Mouse (Mus musculus) adrenal gland, postnatal 4 days (tissue): ENCODE results near the gene Arhgef7. TPM values are rescaled to one million over a fixed set of nuclear protein-coding genes. Genes with fewer than 3 reads are reported as not detected.

Experiments
- DNase-seq, 2 experiments: peaks; one replicate each; pipeline ENCODE4 v3.0.0; 2021 to 2022; ENCODE audit warnings: low spot score in 2 of 2, mixed read lengths in 2 of 2
- total RNA-seq, 2 experiments: library from RNA; stranded (reverse); gene quantifications; 2 replicates each; pipeline ENCODE4 v1.2.3; 2021

Gene Arhgef7
- total RNA-seq, 2 experiments from 2014 or later = 72.8 to 74.1 TPM

GRCm38 (mm10) chr8:11794956-11795355, 67.4 kb downstream of the Arhgef7 start:
- DNase-seq = no peak

DNA sequence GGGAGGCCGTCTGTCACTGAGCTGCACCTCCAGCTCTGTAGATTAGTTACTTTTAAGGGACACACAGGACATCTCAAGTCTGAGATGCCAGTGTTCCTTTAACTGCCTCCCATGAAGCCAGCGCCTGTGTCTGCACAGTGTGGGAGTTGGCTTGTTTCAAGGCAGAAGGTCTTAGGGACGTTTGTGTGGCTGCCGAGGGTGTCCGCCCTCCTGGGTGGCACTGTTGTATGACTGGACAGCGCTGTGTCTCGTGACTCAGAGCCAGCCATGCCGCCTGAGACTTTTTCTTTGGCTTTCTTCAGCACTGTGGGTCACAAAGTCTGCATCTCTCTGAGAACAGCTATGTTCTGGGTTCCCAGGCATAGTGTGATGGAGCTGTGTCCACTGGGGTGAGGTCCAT, 69.6 kb downstream of the Arhgef7 start:
- DNase-seq = no peak

- DNase-seq = no peak
These were observed 70.4 kb downstream of the Arhgef7 start for GRCm38 (mm10) chr8:11797729-11798479.

- DNase-seq = no peak
These were observed 71.0 kb downstream of the Arhgef7 start for GRCm38 (mm10) chr8:11798480-11798867.

- no peak for DNase-seq
These were observed 71.6 kb downstream of the Arhgef7 start for GRCm38 (mm10) chr8:11799098-11799497.

DNA sequence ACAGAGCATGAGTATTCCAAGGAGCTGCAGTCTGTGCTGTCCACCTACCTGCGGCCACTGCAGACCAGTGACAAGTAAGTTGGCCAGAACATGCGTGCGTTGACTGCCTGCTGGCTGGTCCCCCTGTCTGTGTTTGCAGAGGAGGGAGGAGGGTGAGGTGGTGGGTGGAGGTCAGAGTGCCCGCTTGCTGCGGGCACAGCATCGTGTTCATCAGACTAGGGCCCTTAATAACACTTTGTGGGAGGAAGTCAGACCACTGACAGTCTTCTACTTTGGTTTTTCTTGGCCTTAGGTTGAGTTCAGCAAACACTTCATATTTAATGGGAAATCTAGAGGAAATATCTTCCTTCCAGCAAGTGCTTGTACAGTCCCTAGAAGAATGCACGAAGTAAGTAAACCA, 73.0 kb downstream of the Arhgef7 start:
- no peak for DNase-seq

GRCm38 (mm10) chr8:11801571-11801970, 74.0 kb downstream of the Arhgef7 start:
- DNase-seq = no peak

DNA sequence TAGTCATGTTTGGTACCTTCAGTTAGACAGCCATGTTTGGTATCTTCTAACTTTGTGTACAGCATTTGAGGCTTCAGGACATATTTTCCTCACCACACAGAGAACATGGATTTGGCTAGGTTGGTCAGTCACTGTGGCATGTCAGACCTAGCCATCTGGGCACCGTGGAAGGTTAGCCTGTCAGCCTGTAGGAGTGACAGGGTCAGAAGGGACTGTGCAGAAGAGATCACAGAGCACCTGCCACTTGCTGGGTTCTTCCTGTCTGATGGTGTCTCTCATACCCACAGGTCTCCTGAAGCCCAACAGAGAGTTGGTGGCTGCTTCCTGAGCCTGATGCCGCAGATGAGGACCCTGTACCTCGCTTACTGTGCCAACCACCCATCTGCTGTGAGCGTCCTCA, 77.4 kb downstream of the Arhgef7 start:
- no peak for DNase-seq

GRCm38 (mm10) chr8:11806252-11806651, 78.7 kb downstream of the Arhgef7 start:
- no peak for DNase-seq

DNA sequence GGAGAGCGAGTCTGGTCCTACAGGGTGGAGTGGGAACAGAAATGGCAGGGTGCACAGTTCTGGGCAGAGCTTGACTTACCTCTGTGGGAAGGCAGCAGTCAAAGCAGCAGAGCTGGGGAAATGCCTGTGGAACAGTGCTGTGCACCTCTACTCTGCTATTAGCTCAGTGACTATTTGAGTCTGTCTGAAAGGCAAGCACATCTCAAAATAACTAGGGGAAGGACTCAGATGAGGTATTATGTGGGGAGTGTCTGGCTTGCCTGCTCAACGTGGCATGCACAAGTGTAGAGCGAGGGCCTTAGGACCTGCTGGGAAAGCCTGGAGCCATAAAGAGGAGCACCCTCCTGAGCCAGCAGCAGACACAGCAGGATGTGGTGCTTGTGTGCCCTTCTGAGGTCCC, 79.8 kb downstream of the Arhgef7 start:
- DNase-seq = no peak

- no peak for DNase-seq
These were observed 80.5 kb downstream of the Arhgef7 start for GRCm38 (mm10) chr8:11808047-11808446.

GRCm38 (mm10) chr8:11810426-11810825, 82.9 kb downstream of the Arhgef7 start:
- DNase-seq = no peak

DNA sequence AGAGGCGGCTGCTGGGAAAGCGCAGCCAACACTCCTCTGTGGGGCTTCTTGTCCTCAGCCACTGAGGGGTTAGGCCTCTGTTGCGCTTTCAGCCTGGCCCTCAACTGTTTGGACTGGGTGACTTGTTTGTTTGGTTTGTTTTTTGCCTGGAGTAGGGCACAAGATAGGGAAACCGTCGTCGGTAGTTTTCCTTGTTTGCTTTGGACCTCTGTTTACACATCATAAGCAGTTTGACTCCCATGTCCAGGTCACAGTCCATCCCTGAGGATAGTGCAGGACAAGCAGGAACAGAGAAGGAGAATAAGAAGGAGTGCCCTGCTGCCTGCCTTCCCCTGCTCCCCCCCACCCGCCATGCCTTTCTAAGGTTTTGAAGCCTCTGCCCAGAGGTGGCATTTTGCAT, 86.3 kb downstream of the Arhgef7 start:
- no peak for DNase-seq

- DNase-seq = no peak
These were observed 87.7 kb downstream of the Arhgef7 start for GRCm38 (mm10) chr8:11815206-11815605.

GRCm38 (mm10) chr8:11820136-11820535, 92.6 kb downstream of the Arhgef7 start:
- DNase-seq = no peak

GRCm38 (mm10) chr8:11820568-11820967, 93.0 kb downstream of the Arhgef7 start:
- no peak for DNase-seq

GRCm38 (mm10) chr8:11821451-11822206, 94.1 kb downstream of the Arhgef7 start:
- DNase-seq = no peak

DNA sequence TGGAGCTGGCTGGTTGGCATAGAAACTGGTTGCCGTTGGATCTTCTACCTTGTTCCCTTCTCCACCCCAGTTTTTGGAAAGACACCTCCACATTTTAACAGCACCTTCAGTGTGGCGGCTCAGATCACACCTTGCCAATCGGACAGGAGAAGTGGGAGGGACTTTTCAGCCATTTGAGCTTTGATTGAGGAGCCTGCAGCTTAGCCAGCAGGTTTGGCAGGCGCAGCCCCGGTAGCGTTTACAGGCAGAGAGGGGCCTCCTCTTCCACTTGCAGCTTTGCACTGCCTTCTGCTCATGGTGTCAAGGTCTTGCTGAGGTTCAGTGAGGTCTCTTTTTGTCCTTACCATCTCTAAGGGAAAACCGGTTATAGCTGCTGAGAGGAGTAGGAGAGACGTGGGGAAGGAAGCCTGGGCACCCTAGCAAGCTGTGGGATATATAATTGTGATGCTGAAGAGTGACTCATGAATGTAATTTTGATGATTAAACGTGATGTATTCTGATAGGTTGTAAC, 95.1 kb downstream of the Arhgef7 start:
- DNase-seq = no peak

DNA sequence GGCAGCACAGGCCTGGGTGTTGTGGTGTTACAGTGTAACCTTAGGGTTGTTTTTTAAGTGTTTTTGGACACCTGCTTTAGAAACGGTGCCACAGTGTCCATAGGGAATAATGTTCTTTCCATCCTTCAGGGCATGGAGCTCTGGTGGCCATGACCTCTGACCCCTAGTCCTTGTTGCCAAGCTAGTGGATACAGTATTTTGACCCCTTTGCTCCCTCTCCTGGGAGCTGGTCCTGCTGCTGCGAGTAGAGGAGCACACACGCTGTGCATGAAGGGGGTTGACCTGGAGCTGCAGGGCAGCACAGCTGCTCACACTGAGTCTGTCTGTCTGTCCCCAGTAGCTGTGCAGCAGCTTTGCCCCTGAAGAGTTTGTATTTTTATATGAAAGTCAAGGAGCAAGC, 98.2 kb downstream of the Arhgef7 start:
- DNase-seq = no peak

DNA sequence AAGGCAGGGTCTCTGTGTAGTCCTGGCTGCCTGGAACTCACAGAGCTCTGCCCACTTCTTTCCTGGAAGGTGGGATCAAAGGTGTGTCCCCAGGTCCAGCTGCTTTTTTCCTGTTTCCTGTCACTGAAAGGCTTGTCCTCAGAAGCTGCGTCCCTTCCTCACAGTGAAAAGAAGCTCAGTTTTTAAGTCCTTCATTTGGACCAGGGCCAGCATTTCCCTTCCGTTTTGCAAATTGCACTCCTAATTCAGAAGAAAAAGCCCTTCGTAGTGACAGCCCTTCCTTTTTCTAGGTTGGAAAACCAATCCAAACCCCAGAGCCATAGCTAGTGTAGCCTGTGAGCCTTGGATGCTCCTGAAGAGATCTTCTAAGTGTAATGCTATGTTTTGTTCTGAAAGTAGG, 99.8 kb downstream of the Arhgef7 start:
- no peak for DNase-seq

DNA sequence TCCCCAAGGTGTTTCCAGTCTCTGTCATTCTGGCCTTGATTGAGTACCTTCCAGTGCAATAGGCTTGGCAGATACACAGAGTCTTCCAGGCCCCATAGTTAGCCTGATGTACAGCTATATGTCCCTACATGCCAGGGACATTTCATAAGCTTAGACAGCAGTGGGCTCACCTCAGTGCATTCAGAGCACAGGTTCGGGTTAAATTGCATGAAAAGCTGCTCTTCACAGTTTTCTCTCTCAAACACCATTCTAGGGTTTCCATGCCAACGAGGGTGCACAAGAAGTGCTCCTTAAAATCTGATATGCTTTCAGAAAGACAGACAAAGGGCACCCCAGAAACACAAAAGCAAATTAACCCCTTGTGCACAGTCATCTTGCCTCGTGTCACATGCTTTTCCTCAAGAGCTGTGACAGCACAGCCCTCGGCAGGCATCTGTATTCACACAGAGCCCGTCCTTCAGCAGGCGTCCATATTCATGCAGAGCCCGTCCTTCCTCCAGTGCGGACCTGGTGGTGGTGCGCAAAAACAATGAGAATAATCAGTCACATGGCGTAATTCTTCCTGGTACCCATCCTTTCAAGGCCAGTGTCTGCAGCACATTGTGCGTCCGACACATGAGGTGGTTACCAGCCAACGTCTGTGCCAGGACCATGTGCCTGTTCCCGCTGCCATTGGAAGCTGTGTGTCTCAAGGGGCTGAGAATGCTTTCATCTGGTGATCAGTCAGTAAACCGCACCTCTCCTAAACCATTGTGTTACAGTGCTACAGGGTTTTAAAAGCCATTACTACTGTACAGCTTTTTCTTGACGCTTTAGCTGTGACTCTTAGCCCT, 102.9 kb downstream of the Arhgef7 start:
- DNase-seq = no peak

DNA sequence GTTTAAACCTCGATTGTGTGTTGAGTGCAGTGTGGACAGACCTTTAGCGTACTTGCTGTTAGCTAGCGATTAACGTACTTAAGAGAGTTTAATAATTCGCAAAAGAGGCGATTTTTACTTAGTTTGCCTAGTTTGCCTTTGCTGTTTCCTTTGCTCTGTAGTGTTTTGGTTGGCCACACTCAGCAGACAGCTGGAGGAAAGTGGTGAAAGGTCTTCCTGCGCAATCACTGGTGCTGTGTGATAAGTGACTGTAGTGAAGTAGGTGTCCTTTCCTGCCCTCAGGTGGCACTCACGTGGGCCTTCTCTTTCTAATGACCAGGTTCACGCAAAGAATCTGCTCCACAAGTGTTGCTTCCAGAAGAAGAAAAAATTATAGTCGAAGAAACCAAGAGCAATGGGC, 103.7 kb downstream of the Arhgef7 start:
- no peak for DNase-seq
